Mouse (Mus musculus): ENCODE measurements around the gene Adsl. TPM values are rescaled to one million over a fixed set of nuclear protein-coding genes. Genes with fewer than 3 reads are reported as not detected.
"Not testable (repeated sequence)": the region's sequence is repeated elsewhere in the genome, so short reads cannot be mapped to it uniquely, and the experiment has no call there.

The Adsl gene
- 47.7 and 50.5 TPM in 2 replicates for total RNA-seq (2021)
- long read RNA-seq, experiment 1, transcript Adsl-201 (13 exons, 3,711 nt), result major isoform, 62 of 67 reads
- long read RNA-seq, experiment 1, partial matches to known transcripts, result 3 of 67 reads
- long read RNA-seq, experiment 1, other reads (novel, unspliced or antisense), result 2 of 67 reads
- long read RNA-seq, experiment 2, transcript Adsl-201 (13 exons, 3,711 nt), result major isoform, 47 of 56 reads
- long read RNA-seq, experiment 2, partial matches to known transcripts, result 2 of 56 reads
- long read RNA-seq, experiment 2, other reads (novel, unspliced or antisense), result 7 of 56 reads

DNA sequence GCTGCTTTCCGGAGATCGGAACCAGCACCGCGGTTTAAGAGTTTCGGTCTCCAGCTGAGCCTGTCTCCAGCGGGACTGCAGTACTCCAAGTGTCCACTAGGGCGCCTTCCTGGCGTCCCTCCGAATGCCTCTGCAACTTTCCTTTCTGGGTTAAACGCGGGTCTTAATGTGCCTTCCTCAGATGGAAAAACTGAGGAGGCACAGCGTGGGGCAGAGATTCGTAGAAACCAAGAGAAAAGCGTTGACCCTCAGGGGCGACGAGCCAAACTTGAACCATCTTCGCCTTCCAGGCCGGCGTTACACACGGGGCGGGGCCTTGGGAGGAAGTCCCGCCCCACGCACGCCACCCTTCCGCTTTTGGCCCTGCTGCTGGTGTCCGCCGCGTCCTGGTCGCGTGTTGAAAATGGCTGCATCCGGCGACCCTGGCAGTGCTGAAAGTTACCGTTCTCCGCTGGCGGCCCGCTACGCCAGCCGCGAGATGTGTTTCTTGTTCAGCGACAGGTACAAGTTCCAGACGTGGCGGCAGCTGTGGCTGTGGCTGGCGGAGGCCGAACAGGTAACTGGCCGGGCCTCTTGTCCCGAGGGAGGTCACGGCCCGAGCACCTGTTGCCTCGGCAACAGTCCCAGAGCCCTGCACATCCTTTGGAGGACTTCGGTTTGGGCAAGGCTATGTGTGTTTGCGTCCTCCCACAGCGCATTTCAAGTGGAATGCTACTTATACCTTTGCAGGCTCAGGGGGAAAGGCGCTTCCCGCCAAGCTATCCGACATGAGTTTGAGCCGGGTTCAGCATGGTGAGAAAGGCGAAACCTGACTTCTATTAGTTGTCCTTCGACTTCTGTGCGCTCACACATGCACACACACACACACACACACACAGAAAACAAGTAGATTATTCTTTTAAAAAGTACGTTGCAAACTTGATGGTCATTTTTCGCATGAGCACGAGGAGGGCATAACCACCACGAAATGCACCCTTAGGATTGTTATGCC lies at the start of gene Adsl:
TSS of gene Adsl (plus strand) at position 346 of the 991 bp plus-strand sequence.
- peak; percentile 93 for DNase-seq

DNA sequence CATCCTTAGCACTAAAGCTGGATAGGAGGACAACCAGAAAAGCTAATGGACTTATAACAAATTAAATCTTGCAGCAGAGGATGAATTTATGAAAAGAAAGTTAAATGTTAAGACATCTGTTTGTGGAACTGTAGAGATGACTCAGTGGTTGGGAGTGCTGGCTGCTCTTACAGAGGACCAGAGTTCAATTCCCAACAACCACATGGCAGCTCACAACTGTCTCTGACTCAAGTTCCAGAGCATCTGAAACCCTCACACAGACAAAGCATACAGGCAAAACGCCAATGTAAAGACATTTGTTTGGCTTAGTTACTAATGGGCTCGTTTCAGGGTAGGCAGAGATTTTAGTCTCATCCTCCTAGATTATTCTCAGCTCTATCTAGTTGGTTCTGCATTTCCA lies 48.5 kb upstream of the Adsl start:
- no peak for DNase-seq

DNA sequence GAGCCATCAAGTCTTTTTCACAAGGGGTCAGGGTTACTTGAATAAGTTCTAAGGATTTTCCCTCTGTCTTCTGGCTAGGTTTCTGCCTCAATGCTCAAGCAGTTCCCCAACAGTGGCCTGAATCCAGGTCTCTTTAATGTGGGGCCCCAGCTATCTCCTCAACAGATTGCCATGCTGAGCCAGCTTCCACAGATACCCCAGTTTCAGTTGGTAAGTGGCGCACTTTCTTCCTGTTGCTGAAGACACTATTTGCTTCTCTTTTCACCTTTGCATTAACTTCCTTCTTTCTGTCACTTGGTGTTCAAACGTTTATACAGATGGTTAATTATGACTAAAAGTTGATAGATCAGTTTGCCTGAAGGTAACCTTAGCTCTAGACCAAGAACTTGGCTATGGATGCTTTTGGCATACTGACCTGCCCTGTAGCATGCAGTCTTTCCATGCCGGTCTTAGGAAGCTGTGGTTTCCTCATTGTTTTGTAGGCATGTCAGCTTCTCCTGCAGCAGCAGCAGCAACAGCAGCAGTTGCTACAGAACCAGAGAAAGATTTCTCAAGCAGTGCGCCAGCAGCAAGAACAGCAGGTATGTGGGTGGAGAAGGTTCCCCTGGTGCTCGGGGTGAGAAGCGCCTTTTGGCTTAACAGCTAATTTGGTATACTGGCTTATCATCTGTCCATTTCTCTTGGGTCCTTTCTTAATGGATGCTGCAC lies 46.3 kb upstream of the Adsl start:
- no peak for DNase-seq

DNA sequence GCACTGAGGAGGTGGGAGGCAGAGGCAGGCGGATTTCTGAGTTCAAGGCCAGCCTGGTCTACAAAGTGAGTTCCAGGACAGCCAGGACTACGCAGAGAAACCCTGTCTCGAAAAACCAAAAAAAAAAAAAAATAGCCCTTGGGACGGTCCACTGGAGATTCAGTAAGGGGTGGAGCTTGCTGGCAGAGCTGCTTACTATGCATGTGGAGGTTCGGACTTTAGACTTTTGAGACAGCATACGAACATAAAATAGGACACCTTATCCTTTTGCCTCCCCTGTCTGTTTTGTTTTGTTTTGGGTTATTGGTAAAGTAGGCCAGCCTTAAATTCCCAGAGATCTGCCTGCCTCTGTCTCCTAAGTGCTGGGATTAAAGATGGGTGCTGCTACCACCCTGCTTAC lies 43.5 kb upstream of the Adsl start:
- DNase-seq, result not testable (repeated sequence)

DNA sequence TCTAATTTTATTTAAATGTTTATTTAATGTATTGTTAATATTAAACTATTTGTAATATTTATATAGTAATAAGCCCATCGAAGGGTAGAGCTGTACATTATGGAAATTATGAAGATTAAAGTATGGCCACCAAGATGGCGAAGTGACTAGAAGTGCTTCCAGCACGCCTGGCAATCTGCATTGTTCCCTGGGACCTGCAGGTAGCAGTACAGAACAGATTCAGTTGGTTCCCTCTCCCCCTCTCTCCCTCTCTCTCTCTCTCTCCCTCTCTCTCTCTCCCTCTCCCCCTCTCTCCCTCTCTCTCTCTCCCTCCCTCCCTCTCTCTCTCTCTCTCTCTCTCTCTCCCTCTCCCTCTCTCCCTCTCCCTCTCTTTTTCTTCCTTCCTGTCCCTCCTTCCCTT lies 38.1 kb upstream of the Adsl start:
- DNase-seq, result no peak

DNA sequence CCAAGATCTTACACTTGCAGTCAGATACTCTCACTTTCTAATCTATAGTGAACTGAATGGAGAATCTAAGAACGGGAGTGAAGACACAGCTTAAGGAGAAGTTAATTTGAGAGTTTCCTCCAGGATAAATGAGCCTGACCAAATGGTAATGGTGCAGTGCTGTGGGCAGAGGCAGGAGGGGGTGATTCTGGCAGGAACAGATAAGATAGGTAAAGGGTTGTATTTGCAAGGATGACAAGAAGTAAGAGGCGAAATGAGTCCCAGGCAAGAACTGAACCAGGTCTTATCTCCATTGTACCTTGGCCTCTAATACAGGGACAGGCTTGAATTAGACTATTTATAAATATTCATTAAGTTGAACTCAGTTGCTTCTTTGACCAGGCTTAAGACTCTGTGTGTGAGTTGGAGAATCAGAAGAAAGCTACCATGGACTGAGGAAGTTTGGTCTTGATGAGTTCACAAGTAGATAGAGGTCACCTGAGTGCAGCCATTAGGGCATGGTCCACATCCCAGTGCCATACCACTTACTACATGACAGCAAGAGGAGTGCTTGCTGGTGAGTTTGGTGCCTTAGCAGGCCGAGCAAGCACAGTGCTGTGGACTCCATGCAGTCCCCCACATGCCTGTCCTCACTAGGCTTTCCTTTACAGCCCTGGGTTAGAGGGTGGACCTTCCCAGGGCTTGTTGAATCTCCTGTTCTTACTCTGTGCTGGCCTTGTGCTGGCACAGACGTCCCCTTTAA lies 37.3 kb upstream of the Adsl start:
- DNase-seq, result no peak

DNA sequence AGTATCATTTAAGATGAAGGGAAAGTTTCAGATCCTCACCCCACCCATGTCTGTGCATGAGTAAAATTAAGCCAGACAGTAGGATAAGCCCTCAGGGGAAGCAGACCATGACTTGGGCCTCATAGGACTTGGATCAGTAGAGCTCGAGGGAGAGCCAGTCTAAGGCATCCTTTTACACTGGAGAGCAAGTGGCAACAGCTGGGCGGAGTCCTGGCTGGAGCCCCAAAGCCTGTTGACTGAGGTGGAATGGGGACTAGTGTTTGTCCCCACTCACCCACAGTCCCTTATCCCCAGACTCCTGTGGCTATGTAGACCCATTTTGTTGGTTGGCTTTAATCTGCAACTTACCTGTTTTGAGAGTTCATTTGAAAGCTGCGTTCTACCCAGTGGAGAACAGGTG lies 36.1 kb upstream of the Adsl start:
- DNase-seq, result no peak

DNA sequence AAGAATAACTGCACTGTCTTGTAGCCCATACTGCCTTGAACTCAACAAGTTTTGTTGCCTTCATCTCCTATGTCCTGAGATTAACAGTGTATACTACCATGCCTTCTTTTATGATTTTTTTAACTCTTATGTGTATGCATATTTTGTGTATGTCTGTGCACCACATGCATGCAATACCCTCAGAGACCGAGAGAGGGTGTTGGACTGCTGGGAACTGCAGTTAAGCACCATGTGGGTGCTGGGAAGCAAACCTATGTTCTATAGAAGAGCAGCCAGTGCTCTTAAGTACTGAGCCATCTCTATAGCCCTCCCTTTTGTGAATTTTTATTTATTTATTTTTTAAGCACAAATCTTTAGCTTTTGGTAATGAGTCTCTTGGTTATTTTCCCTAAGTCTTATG lies 34.5 kb upstream of the Adsl start:
- no peak for DNase-seq

DNA sequence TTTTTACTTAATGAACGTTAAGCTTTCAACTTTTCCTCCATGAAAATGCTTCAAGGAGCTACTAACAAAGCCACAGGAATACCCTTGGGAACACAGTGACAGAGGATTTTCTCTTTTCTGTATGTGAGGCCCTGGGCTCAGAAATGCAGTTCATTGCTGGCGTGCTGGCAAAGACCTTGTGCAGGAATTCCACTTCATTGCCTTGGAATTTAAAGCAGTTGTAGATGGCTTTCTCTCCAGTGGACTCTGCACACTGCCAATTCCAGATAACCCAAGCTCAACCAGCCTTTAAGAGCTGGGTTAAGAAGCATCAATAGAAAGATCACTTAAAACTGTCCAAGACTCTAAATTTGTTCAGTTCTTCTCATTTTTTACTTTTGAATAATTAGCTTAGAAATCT lies 32.4 kb upstream of the Adsl start:
- peak; percentile 37 for DNase-seq

DNA sequence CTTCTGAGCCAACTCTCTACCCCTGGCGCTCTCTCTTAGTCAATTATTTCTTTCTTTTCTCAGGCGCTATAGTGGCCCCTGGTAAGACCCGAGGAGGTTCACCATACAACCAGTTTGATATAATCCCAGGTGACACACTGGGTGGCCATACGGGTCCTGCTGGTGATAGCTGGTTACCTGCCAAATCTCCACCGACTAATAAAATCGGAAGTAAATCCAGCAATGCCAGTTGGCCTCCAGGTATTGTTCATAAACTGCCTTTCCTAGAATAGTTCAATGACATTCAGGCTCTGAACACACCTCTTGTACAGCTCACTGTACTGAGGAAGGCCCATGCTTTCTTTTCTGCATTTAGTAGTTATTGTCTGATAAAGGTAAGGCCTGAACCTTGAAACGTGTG lies 31.7 kb upstream of the Adsl start:
- DNase-seq, result no peak

DNA sequence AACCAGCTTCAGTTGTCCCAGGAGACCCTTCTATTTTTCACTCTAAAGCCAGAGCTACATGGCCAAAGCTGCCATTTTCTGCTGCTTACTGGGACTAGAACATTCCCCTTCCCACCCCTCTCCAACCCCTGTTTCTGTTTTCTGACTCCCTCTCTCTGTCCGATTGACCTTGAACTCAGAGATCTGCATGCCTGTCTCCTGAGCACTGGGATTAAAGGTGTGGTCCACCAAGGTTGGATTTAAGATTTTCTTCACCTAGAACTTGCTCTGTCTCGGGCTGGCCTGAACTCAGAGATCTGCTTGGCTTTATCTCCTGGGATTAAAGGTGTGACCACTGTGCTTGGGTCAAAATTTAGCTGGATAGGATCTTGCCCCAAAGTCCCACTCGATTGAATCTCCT lies 27.9 kb upstream of the Adsl start:
- DNase-seq, result no peak

DNA sequence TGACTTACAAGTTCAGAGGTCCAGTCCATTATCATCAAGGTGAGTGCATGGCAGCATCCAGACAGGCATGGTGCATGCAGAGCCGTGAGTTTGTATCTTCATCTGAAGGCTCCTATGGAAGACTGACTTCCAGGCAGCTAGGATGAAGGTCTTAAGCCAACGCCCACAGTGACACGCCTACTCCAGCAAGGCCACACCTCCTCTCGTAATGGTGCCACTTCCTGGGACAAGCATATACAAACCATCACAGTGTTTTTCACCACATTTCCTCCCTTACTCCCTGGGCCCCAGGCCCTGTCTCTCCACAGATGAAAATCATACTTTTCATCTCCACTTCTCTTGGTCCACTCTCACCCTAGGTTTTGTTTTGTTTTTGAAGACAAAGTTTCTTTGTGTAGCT lies 26.5 kb upstream of the Adsl start:
- DNase-seq, result no peak

DNA sequence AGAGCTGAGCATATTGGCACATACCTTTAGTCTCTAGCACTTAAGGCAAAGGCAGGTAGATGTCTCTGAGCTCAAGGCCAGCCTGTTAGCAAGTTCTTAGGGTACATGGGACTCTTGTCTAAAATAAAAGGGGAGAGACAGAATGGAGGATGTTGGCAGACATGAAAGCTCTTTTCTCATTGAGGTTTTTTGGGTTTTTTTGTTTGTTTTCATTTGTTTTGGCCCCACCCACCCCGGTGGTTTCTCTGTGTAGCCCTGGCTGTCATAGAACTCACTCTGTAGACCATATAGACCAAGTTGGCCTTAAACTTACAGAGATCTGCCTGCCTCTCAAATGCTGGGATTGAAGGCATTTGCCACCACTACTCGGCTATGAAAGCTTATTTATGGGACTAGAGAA lies 24.1 kb upstream of the Adsl start:
- DNase-seq, result no peak

DNA sequence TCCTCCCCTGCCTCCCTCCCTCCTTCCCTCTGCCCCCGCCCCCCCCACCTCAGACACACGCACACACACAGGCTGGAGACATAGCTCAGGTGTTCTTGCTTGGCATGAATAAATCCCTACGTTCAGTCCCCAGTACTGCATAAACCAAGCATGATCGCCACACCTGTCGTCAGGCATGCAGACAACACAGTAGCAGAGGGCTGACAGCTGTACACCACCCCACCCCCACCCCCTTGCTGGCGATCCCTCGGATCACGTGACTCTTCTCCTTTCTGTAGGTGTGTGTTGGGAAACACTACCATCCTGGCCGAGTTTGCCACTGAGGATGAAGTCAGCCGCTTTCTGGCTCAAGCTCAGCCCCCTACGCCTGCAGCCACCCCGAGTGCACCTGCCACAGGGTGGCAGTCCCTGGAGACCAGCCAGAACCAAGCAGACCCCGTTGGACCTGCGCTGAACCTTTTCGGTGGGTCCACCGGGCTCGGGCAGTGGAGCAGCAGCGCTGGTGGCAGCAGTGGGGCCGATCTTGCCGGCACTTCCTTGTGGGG lies 19.4 kb upstream of the Adsl start:
- DNase-seq, result no peak

DNA sequence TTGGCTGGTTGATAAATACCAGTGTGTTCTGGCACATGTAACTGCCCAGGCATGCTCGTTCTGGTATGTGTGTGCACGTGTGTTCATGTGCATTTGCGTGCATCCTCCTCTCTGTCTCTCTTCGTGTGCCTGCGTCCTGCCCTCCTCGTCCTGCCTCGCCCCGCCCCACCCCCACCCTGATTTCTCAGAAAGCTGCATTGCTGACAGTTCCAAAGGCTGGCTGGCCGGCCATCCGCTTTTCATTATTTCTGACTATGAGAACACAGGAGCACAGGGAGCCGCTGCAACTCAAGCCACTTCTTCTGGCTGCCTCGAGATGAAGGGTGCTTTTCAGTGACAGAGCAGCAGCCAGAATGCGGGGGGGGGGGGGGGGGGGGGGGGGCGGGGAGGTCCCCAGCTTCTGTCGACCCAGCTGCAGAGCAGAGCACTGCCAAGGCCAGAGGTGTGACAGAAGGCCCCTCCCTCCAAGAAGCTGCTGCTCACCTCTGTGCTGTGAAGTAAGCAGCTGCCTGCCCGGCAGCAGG lies 18.2 kb upstream of the Adsl start:
- DNase-seq, result no peak

DNA sequence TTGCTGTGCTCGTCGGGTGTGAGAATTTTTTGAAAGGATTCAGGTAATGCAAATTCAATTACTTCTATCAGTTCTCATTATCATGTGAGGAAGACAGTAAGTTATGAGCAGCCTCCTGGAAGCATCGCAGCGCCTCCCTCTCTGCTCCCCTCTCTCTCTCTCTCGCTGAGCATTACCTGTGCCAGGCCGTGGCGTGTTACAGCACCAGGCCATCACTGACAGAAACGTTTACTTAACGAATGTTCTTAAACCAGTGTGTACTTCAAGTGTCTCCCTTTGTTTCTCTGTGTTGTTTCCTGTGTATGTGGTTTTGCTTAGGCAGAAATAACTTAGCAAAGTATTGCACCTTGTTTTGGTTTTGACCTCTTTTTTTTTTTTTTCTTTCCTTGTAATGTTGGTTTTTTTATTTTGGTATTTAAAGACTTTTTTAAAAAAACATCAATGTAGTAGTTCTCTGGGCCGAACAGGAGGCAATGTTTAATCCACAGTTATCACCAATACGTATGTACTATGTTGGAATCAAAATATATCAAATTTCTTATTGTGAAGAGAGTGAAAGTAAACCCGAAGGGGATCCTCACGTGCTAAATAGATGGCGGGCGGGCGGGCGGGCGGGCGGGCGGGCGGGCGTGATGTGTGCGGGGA lies 17.5 kb upstream of the Adsl start:
- not testable (repeated sequence) for DNase-seq

DNA sequence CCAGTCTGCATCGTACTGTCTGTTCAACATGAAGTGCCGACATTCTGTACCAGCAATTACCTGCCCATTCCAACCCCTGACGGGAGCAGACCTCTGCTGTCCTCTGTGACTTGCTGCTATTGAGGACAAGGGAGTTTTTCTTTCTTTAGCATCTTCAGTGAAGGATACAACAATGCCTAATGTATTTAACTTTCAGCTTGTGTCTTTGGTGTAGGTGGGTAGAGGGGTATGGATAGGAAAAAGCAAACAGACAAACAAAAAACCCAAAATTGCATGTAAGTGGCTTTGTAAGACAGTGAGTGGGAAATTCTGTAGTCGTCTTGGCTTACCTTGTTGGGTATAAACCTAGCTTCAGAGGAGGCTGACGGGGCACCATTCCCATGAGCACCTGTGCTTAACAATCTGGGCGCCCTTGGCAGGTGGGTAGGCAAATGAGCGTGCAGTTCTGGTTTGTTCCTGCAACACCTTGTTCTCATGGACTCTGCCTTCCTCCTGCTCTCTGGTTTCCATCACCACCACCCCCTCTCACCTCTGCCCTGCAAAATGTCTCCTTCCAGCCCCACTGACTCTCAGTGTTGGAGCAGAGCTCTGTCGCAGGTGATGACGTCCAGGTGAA lies 16.8 kb upstream of the Adsl start:
- no peak for DNase-seq

DNA sequence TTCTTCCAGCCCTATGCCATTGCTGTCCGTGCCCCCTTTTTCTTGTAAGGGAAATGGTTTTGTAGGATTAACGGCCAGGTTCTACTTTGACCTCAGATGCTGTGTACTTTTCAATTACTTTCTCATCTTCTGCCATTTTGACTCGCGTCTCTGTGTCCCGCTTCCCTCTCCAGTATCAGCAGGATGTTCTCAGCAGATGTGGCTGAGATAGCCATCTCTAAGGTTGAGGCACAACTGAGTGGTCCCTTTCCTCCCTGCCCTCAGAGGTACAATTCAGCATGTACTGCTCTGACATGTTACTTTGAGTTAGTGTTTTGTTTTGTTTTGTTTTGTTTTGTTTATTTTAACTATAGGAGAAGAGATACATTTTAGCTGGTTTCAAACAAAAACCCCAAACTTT lies 13.4 kb upstream of the Adsl start:
- DNase-seq, result no peak

DNA sequence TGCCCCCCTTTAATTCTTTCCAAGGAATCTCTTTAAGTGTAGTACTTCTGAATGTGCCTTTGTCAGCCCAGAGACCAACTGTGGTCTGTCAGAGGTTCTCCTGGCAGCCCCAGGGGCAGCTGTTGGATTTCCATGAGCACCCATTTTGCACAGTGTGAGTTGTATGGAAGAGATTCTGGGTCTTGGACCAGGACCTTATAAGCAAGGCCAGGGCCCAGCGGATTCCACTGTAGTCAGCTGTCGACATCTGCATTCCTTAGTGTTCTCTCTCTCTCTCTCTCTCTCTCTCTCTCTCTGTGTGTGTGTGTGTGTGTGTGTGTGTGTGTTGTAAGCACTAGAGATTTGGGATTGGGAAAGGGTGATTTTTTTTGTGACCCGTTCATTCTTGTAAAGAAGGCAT lies 11.6 kb upstream of the Adsl start:
- DNase-seq, result no peak

DNA sequence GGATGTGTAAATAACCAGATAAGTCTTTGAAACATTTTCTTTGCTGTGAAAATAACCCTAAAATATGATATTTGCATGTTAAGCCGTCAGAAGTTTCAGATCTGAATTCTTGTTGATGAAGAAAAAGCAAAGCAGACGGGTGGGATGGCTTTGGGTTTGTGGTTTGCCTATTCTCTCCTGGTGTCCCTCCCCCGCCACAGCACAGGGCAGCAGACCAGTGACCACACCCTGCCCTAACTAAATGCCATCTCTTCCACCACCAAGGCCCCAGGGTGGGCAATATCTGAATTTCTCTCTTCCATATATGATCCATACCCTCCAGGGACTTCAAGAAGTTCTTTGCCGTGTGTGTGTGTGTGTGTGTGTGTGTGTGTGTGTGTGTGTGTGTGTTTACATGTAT lies 9.7 kb upstream of the Adsl start:
- DNase-seq, result no peak

DNA sequence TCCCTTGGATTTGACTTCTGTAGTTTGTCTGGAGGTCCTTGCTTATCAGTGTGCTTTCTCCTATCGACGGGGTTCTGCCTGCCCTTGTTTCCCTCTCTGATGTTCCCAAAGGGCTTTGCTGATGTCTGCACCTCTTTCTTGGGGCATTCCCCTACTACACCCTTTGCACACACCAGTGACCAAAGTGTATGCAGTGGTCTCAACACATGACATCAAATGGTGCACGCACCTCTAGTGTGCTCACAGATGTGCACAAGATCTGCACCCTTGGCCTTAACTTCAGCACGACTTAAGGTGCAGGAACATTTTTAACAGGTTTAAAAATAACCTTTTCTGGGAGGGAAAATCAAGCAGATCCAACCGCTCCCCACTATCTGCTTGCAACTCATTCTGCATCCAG lies 8.9 kb upstream of the Adsl start:
- DNase-seq, result no peak

All from adrenal gland, postnatal 14 days (tissue).